Mouse (Mus musculus) right cerebral cortex, postnatal 10 days (tissue): ENCODE results near the gene Ociad2.
A peak's percentile ranks its signal among the peaks of the same experiment; 100 is the strongest.

Experiments
- DNase-seq, 2 experiments: peaks; one replicate each; pipeline ENCODE4 v3.0.0; 2021; ENCODE audit warnings: low spot score in 2 of 2

Ociad2 gene

GRCm38 (mm10) chr5:73340723-73341235 lies at the start of gene Ociad2:
Ociad2 (minus strand) TSS chr5:73341028.
- no peak for DNase-seq

- DNase-seq, result no peak
Measured at GRCm38 (mm10) chr5:73383647-73383970, 42.8 kb upstream of the Ociad2 start.

DNA sequence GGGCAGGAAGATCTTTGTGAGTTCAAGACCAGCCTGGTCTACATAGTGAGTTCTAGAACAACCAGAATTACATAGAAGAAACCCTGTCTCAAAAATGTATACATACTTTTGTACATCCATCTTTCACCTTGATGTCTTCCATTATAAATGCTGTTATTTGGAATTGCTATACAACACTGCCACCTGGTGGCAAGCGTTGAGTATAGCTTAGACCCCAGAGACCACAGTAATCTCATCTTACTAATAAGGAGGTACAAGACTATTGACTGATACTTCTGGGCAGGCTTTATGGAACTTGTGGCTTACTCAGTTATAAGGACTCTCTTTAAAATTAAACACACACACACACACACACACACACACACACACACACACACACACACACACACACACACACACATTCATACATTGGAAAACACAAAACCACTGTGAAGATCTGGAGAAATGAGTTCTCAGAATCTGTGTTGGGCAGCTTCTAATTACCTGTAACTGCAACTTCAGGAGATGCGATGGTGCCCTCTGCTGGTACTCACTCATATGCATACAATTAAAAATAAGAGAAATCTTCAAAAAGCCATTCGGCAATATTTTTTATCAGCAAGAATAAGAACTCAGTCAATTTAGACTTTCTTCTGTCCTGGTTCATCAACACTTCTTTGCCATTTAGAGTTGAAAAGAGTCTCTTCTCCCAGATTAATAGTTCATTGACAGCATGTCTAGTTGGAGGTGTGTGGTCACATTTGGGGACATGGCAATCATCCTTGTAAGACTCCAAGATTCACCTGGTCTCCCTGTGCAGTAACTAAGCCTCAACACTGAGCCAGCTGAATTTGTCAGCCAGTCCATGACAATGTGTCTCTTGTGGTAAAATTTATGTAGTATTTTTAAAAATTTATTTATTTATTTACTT lies 42.2 kb upstream of the Ociad2 start:
- DNase-seq, result peak; percentile 70 to 85

DNA sequence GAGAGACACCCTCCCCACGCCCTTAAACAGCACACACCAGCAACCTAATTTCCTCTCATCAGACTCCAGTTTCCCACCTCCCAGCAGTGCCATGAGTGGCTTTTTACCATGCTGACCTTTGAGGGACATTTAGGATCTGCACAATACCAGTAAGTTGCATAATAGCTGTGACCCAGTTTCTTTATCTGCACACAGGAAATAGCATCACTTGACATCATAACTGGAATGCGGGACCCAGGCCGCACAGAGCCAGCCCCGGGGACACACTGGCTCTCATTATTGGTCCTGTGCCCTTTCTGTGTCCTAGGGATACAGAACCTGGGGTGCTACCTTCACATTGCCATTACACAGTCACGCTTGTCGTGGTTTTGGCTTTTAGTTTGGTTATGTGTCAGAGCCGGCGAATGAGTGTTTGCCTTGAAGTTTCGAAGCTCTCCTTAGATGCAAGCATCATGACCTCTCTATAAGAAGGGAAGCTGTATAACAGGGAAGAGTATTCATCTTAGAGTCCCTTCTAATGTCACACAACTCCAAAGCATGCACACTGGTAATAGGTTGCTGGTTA lies 41.2 kb upstream of the Ociad2 start:
- DNase-seq, result no peak

GRCm38 (mm10) chr5:73381510-73381909 lies 40.7 kb upstream of the Ociad2 start:
- no peak for DNase-seq

DNA sequence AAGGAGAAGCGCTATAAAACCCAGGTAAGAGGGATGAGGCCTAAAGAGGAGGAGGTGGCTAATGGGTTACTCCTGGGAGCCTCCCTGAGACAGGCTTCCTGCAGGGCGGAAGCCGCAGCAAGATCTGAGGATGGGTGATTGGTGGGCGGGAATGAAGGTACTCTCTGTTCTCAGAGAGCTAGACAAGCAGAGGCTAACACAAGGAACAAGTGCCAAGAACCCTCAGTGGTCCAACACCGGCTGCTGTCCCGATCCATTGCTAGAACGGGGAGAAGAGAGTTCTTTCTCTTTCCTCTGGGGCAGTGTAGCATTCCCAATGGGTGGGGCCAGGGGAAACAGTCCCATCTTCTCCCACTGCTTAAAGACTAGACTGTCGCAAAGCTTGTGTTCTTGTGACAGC lies 40.0 kb upstream of the Ociad2 start:
- no peak for DNase-seq

- DNase-seq, result peak; percentile 88 to 93
Measured at GRCm38 (mm10) chr5:73379908-73380307, 39.1 kb upstream of the Ociad2 start.

- DNase-seq, result no peak
Measured at GRCm38 (mm10) chr5:73376491-73376890, 35.7 kb upstream of the Ociad2 start.

DNA sequence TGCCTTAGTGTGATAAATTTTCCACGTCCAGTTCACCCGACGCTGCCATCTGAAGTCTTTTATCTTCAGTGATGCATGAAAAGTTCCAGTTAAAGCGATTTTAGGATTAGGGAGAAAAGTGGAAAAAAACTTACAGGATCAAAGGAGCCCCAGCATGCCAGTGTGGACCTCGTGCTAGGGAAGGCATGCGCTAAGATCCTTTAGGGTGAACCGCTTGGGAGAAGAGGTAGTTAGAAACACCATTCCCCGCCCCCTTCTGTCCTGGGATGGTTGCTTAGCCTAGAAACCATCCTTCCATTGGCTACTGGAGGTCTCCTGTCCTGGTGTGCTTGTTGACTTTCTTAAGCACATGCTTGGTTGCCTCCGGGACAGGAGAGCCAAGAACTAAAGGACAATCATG lies 35.2 kb upstream of the Ociad2 start:
- no peak for DNase-seq

DNA sequence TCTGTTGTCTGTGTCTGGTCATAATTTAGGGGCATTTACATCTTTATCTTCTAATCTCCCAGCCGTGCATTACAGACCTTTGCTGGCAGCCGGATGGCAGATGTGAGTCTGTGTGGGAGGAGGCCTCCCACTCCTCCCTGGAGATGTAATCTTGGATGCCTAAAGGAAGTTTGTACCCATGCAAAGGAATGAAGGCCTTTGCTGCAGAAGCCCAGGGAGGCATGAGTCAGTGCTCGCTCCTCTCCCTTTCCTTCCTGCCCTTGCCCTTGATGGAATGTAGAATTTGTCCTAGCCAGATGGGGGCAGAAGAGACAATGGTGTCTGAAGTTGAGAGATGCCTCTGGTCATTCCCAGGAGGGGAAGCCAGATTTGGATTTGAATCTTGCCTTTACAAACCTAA lies 32.4 kb upstream of the Ociad2 start:
- DNase-seq, result no peak

DNA sequence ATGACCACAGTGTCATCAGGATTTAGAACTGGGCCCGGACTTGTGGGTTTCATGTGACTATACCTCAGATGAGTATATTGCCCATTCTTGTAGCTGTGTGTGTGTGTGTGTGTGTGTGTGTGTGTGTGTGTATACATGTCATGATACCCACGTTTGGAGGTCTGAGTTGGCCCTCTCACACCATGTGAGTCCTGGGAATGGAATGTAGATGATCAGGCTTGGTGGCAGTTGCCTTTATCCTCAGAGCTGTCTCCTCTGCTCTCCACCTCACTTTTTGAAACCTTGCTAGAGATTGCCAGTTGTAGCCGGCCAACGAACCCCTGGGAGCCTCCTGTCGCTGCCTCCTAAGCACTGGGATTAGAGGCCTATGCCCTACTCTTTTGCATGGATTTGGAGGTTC lies 31.8 kb upstream of the Ociad2 start:
- DNase-seq, result no peak

GRCm38 (mm10) chr5:73369731-73370130 lies 28.9 kb upstream of the Ociad2 start:
- no peak for DNase-seq

- no peak for DNase-seq
Measured at GRCm38 (mm10) chr5:73368845-73369447, 28.1 kb upstream of the Ociad2 start.

GRCm38 (mm10) chr5:73367906-73368305 lies 27.1 kb upstream of the Ociad2 start:
- DNase-seq, result no peak

DNA sequence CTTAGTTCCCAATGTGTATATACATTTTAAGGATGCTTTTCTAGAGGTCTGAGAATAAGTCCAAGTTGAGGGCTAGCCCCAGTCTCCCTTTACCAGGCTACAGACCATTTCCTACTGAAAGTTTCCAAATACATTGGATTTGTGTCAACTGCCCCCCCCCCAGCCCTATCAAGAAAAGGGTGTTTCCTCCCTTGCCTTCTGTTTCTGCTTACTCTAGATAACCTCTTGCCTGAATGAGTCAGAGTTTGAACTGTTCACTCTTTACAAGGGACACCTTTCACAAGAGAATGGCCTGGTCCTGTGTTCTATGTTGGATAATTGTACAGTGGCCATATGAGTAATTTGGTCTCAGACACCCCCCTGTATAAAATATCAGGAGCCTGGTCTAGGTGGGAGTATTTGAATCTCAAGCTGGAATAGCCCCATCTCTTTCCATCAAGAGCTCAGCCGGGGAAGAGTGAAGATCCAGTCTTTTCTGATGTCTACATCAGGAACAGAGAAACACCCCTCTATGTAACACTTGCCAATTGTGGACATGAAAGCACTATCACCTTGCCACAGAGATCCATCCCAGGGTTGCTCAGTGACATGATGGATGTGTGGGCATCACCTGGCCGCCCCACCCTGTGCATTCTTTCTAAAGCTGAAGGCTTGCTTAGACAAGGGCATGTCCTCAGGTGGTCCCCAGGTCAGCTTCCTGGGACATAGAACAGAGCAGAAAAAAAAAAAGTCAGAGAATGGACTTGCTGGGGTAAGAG lies 23.5 kb upstream of the Ociad2 start:
- no peak for DNase-seq

DNA sequence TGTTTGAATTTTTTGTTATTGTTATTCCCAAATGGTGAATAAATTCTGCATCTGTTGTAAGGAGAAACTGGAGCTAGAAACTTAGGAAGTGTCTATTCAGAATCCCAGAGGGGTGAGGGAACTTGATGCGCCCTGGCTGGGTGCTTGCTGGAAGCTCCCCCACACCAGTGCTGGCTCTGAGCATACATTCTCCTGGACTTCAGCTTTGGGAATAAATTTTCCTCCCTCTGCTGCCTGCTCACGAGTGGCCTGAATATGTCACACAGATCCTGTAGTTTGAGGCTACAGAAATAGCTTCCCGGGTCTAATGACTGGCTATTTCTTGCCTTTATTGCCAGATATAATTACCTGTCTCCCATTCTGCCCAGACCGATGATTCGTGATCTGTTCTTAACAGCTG lies 22.0 kb upstream of the Ociad2 start:
- DNase-seq, result no peak

GRCm38 (mm10) chr5:73362338-73362737 lies 21.5 kb upstream of the Ociad2 start:
- DNase-seq, result no peak

- no peak for DNase-seq
Measured at GRCm38 (mm10) chr5:73360240-73360639, 19.4 kb upstream of the Ociad2 start.

- peak; percentile 54 to 80 for DNase-seq
Measured at GRCm38 (mm10) chr5:73359752-73360141, 18.9 kb upstream of the Ociad2 start.

- no peak for DNase-seq
Measured at GRCm38 (mm10) chr5:73359134-73359751, 18.4 kb upstream of the Ociad2 start.

- DNase-seq, result no peak
Measured at GRCm38 (mm10) chr5:73355393-73355792, 14.6 kb upstream of the Ociad2 start.

- no peak for DNase-seq
Measured at GRCm38 (mm10) chr5:73353978-73354377, 13.2 kb upstream of the Ociad2 start.
